In the genomic region with DNA sequence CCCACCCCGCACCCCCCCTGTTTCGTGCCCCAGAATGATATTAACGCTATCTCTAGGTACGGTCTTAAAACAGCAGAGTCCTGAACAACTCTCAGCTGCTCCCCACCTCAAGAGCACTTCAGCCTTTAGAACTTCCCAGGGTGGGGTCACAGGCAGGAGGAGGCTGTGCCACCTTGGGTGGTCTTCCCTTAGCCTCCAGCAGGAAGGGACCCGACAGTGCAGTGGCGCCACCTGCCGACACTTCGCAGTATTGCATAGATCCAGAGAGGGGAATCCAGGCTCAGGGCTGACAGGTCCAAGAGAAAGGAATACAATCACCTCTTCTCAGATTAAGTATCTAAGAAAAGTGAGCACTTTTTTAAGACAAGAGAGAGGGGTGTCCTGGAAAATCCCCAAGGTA, we compare ENCODE assay signal across 8 mouse cellular contexts. TPM values are rescaled to one million over a fixed set of nuclear protein-coding genes. Genes with fewer than 3 reads are reported as not detected.
A peak's percentile ranks its signal among the peaks of the same experiment; 100 is the strongest.
DNase-seq lines count a peak whose midpoint lies in the region; ATAC-seq and TF ChIP-seq lines count a peak whose summit lies in the region.

No protein-coding gene starts in this region.

- peak; percentile 40 for DNase-seq in CH12.LX (ENCODE audit: extremely low read depth)
- peak; percentile 90 for DNase-seq in adrenal gland, postnatal 25 days
- DNase-seq in heart, postnatal 14 days = peak; percentile 90 to 95
- DNase-seq in layer of hippocampus, adult 8-10 months (ENCODE audit: low spot score in 2 of 2) = peak; percentile 67 to 85
- peak; percentile 93 for DNase-seq in lung, postnatal 10 days
- peak; percentile 74 for DNase-seq in right cerebral cortex, adult 18-20 months
- peak; percentile 64 to 87 for DNase-seq in urinary bladder, adult 18-20 months (ENCODE audit: low spot score in 2 of 2)

- no peak overlapping the region for H3K4me3 ChIP-seq in CH12.LX (replicated peaks in 1 of 3; ENCODE audit: low read depth in 2 of 3, low read length in 2 of 3, poor library complexity in 1 of 3)
- H3K4me3 ChIP-seq in embryonic facial prominence, embryonic 15.5 days (replicated peaks) = no peak overlapping the region

- peak; percentile 49; the same call in 1 of the 2 replicates for ATAC-seq in embryonic facial prominence, embryonic 15.5 days (ENCODE audit: insufficient number of reproducible peaks, low FRiP score, low TSS enrichment, low read depth)

- no peaks in the 10 kb centered on the region for H3K36me3 ChIP-seq in CH12.LX (replicated peaks in 1 of 2; ENCODE audit: control insufficient read depth in 1 of 2, insufficient read depth in 1 of 2, low read length in 1 of 2)
- H3K36me3 ChIP-seq in embryonic facial prominence, embryonic 15.5 days = no peaks in the 10 kb centered on the region

- no peak for TF ChIP-seq EP300 in CH12.LX (IDR thresholded peaks at IDR 0.05; ENCODE audit: low read length)

- in situ Hi-C loops in CH12.LX (cut with MboI; ENCODE audit: low pct_ligation_motif_present, low pct_unique_long_range_greater_than_20kb, low sequenced_read_pairs) = no loop called here

- H3K4me2 ChIP-seq in CH12.LX (ENCODE audit: insufficient read depth, low read depth, poor library complexity, severe bottlenecking) = no peak overlapping the region
- H3K4me2 ChIP-seq in embryonic facial prominence, embryonic 15.5 days (replicated peaks) = peak overlapping the region; percentile 28; the same call in 1 of the 2 replicates

- dilution Hi-C loops in CH12.LX (cut with MboI; ENCODE audit: extremely low pct_ligation_motif_present, extremely low pct_unique_long_range_greater_than_20kb, low sequenced_read_pairs) = no loop called here

- no peak for TF ChIP-seq POLR2A in CH12.LX (IDR thresholded peaks at IDR 0.05; ENCODE audit: low read depth, low read length)

- H3K27me3 ChIP-seq in CH12.LX (replicated peaks) = peaks cover 17% of the 10 kb centered on the region
- no peaks in the 10 kb centered on the region for H3K27me3 ChIP-seq in embryonic facial prominence, embryonic 15.5 days

- no peak overlapping the region for H3K9ac ChIP-seq in CH12.LX (ENCODE audit: insufficient read depth, low read depth)
- H3K9ac ChIP-seq in embryonic facial prominence, embryonic 15.5 days = no peak overlapping the region

- no peak overlapping the region for H3K27ac ChIP-seq in CH12.LX (ENCODE audit: insufficient read depth, low read depth)
- no peak overlapping the region for H3K27ac ChIP-seq in embryonic facial prominence, embryonic 15.5 days (replicated peaks)

- TF ChIP-seq CTCF in CH12.LX (conservative IDR thresholded peaks at IDR 0.05 in 1 of 2, IDR thresholded peaks at IDR 0.05 in 1 of 2; ENCODE audit: low read depth in 2 of 2, low read length in 2 of 2) = peak; percentile 76 to 92

- peak; percentile 84 for TF ChIP-seq RAD21 in CH12.LX (IDR thresholded peaks at IDR 0.05; ENCODE audit: low read depth, low read length)

- WGBS in embryonic facial prominence, embryonic 15.5 days = 11% methylated on average over 8 of the region's 8 CpGs

- no peaks in the 10 kb centered on the region for H3K79me2 ChIP-seq in CH12.LX (replicated peaks; ENCODE audit: control insufficient read depth, extremely low read depth, insufficient read depth, poor library complexity, severe bottlenecking)

- peaks cover 10 to 19% of the 10 kb centered on the region in 2 experiments for H3K4me1 ChIP-seq in CH12.LX (ENCODE audit: control insufficient read depth in 1 of 2, insufficient read depth in 2 of 2)
- H3K4me1 ChIP-seq in embryonic facial prominence, embryonic 15.5 days = peaks cover 38% of the 10 kb centered on the region

- intact Hi-C loops in heart, postnatal 14 days (cut with DNase I) = loop anchor here (1.0 to 5.0 kb wide), 3 partner anchors 66 to 177 kb away; no protein-coding TSS in a partner anchor

- H3K9me3 ChIP-seq in CH12.LX (replicated peaks; ENCODE audit: low read length) = no peaks in the 10 kb centered on the region
- H3K9me3 ChIP-seq in embryonic facial prominence, embryonic 15.5 days (replicated peaks) = no peaks in the 10 kb centered on the region

TF ChIP-seq in CH12.LX, 34 proteins besides CTCF, POLR2A, EP300 and RAD21:
- peak; percentile 94 for TF ChIP-seq SMC3 (IDR thresholded peaks at IDR 0.05; ENCODE audit: low read depth, low read length)
- peak; percentile 52; the same call in 1 of the 2 replicates for TF ChIP-seq ZC3H11A (IDR thresholded peaks at IDR 0.05; ENCODE audit: low read depth, low read length)
- TF ChIP-seq HCFC1 (IDR thresholded peaks at IDR 0.05; ENCODE audit: low read depth, low read length) = no peak
TF ChIP-seq in CH12.LX: peak in this region for 2.

RNA-seq across cellular contexts. Expression of a gene that starts 51.1 kb away (rescaled TPM):
- total RNA-seq in CH12.LX (2012; rRNA removed) (0.08 TPM in 1 of 2 replicates, not detected in the other), CH12.LX (2014; rRNA removed) (not detected in 2 replicates)
- not detected in 2 replicates for polyA plus RNA-seq in CH12.LX (2012; ENCODE audit: insufficient read length, low read depth)
- 20.9 and 25.4 TPM in 2 replicates for total RNA-seq in adrenal gland, postnatal 25 days (2021)
- 16.1 and 18.9 TPM in 2 replicates for polyA plus RNA-seq in embryonic facial prominence, embryonic 15.5 days (2015; fragmentation: Nextera tagmentation; extraction: Ambion mirVana)
- 1 to 10 TPM; 8.7 to 9.8 TPM for total RNA-seq in heart, postnatal 14 days (2021)
- 10 to 100 TPM; 26.9 to 37.1 (median 32.1) TPM for total RNA-seq in layer of hippocampus, adult 8-10 months (2022)

Comparison
In these comparisons a context has a peak if more than half of its experiments do, and no peak if none do; other contexts are left out.
1. DNase-seq: peak in every context shown above with its lines; median percentile 93 in lung, postnatal 10 days; 92 in heart, postnatal 14 days; 90 in adrenal gland, postnatal 25 days; 76 in layer of hippocampus, adult 8-10 months; 76 in urinary bladder, adult 18-20 months; 74 in right cerebral cortex, adult 18-20 months; 40 in CH12.LX.
2. RNA of a gene that starts 51.1 kb away (total RNA-seq): 26.9 to 37.1 TPM in layer of hippocampus, adult 8-10 months, 20.9 to 25.4 TPM in adrenal gland, postnatal 25 days and 8.7 to 9.8 TPM in heart, postnatal 14 days; 0.08 TPM in CH12.LX; every median in the first group is over 4 times any median in the second.